Mouse (Mus musculus) megakaryocyte progenitor cell, adult 5-6 weeks (primary cell): Measurements from ENCODE around the gene Pramel6. TPM values are rescaled to one million over a fixed set of nuclear protein-coding genes. Genes with fewer than 3 reads are reported as not detected.
"Not testable (repeated sequence)": the region's sequence is repeated elsewhere in the genome, so short reads cannot be mapped to it uniquely, and the experiment has no call there.

Experiments used
- ATAC-seq: replicated peaks from 2 replicates; pipeline ENCODE4 v1.8.0; 2016; ENCODE audit warnings: mild to moderate bottlenecking, moderate TSS enrichment, inconsistent platforms; ENCODE audit not compliant: poor library complexity
- total RNA-seq, 2 experiments: library from RNA; stranded (forward) in 1 of 2; stranded (reverse) in 1 of 2; fragments of 157-497, 149-512 nt in 1 of 2; fragments of 200-1000 nt in 1 of 2; gene quantifications; 2 replicates each; pipeline versions ENCODE4 v1.2.3 to v1.2.4; 2015 to 2017

Gene Pramel6
- total RNA-seq (2015) = not detected in 2 replicates
- not detected in 2 replicates for total RNA-seq (2017)

DNA sequence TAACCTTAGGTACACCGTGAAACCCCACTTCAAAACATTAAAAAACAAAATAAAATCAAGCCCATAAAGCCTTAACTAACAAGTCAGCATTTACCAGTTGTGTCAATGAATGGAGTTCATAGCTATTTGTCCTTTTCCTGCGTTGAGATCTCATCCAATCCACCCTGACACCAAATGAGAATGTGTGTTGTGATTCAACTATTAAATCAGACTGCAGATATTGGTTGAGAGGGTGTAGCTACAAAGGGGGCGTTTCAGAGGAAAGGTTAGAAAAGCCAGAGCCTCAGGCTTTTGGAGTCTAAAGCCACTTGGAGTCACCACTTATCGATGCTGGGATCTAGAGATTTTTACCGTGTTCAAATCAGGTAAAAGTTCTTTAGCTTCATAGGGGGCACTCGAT lies at the start of gene Pramel6:
Pramel6 (plus strand) TSS at position 301 of the 400 bp plus-strand sequence.
- ATAC-seq = no peak

DNA sequence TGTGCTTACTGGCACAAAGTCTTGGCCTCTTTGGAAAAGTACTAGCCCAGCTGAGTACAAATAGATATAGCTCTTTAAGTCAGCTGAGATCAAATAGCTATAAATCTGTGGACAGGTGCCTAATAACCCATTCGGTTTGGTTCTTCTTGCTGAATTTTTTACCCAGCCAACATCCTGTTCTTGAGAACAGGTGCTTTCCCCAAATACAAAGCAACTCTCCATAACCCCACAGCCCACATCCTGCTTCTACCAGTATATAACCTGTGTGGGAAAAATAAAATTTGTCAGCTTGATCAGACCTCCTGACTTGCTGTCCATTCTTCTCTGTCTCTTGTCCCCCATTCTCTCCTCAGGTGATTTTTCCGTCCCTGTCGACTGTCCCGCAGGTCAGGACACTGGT lies 44.6 kb upstream of the Pramel6 start:
- ATAC-seq = no peak

DNA sequence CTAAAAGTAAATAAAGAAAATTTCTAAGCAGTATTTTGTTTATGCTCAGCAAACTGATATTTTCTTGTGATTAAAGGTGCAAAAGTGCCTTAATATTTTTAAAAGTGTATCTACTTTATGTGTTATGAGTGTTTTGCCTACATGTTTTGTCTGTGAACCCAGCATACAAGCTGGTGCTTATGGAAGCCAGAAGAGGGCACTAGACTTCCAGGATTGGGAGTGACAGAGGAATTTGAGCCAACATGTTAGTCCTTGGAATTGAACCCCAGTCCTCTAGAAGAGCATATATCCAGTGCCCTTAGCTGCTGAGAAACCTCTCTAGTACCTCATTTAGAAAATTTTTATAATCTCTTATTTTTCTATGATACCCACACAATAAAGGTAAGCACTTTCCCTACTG lies 26.2 kb upstream of the Pramel6 start:
- no peak for ATAC-seq

DNA sequence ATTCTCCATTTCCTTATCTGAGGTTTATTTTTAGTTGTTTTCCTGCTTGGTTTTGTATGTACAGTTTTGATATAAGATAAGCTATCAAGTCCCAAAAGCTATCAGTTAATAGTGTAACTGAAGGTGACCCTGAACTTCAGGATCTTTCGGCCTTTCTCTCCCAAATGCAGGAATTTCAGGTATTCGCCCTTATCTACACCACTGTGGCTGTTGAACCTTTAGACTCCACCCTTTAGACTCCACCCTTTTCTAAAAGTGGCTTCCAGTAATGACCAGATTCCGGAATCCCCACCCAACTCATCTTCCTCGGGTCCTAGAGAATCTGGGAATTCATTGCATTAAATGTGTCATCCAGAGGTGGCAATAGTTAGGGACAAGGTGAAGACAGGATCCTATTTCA lies 25.2 kb upstream of the Pramel6 start:
- ATAC-seq = no peak

DNA sequence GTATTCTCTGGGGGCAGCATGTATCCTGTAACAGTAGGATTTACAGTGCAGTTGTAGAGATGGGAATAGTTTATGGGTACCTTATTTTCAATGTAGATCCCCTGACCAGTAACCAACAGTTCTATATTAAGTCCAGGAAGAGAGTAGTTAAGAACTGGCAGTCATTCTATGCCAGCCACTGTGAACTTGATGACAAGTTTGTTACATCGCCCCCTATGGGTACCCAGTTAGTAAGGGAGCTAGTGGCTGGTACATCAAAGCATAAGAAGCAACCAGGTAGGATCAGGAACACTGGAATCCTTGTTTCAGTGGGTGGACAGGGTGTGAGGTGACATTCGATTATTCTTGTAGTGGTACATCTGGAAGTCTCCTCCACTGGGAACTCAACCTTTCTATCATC lies 24.1 kb upstream of the Pramel6 start:
- no peak for ATAC-seq

DNA sequence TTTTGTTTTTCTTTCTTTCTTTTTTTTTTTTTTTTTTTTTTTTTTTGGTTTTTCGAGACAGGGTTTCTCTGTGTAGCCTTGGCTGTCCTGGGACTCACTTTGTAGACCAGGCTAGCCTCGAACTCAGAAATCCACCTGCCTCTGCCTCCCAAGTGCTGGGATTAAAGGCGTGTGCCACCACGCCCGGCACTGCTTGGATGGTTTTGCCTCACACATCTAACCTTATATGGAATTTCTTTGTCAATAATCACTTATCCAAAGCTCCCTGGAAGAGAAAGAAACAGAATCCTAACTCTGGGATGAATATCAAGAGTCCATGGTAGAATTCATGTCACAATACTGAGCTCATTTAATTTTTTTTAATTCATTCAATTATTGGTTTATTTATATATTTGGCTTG lies 9.4 kb upstream of the Pramel6 start, which contains the start of gene Pramel7:
Pramel7 (minus strand) TSS at position 101 of the 400 bp plus-strand sequence.
- ATAC-seq = not testable (repeated sequence)

DNA sequence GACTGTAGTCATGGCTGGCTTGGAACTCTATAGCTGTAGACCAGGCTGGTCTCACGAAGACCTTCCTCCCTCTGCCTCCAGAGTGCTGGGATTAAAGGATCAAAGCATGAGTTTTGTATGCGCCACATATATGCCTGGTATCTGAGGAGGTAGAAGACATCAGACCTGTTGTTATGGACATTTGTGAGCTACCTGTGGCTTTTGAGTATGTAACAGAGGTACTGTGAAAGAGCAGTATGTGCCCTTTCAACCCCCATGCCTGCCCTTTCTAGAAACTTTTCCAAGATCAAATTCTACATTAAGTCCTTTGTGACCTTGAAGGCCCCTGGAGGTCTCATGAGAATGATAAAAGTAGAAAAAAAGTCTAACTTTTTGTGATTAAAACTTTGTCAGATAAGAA lies 8.7 kb downstream of the Pramel6 start:
- no peak for ATAC-seq

DNA sequence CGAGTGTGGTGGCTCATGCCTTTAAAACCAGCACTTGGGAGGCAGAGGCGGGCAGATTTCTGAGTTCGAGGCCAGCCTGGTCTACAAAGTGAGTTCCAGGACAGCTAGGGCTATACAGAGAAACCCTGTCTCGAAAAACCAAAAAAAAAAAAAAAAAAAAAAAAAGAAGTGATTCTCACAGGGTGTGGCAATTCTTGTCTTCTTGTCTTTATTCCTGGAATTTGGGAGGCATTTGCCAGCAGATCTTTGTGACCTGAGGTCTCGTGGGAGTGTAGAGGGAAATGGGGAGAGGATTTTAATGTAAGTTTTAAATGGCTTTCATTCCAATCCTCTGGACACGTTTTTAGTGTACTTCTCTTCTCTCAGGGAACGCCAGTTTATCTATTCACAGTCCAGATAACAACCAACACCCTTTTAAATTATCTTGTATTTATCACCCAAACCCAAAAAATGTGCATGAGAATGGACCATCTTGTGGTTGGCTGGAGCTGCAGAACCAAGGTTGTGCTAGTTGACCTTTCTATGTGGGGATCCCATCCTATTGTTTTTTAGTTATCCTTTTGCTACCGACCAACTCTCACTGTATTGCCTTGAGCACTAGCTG lies 9.2 kb downstream of the Pramel6 start:
- ATAC-seq = no peak

DNA sequence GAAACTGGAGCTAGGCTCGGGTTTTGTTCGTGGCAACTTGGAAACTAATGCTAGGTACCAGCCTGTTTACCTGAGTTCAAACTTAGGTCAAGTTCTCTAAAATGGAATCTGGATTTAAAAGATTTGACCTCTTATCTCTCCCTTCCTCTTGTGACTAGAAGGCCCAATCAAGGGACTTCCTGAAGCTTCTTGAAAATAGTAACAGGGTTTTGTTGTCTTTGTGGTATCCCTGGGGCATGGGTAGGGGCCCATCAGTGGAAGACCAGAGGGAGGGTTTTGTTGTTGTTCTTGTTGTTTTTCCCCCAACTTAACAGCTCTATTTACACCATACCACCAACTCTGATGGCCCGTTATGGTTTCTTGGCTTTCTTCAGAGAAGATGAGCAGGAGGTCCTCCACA lies 10.2 kb downstream of the Pramel6 start:
- no peak for ATAC-seq

DNA sequence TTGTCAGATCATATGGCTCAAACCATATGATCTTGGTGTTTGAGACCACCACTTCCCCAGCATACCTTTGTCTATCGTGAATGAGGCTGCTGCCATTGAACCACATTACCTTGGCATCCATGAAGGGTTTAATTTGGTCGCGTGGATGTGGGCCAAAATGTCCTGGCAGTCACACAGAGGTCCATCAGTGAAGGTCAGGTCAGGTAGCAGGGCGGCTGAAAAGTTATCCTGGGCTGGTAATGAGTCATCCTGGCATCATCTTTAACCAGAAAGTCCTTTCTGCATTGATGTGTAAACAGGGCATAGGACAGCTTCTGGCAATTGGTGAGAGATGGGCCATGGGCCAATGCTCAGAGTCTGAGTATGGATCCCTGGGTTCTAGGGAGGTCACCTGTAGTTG lies 14.3 kb downstream of the Pramel6 start:
- no peak for ATAC-seq

DNA sequence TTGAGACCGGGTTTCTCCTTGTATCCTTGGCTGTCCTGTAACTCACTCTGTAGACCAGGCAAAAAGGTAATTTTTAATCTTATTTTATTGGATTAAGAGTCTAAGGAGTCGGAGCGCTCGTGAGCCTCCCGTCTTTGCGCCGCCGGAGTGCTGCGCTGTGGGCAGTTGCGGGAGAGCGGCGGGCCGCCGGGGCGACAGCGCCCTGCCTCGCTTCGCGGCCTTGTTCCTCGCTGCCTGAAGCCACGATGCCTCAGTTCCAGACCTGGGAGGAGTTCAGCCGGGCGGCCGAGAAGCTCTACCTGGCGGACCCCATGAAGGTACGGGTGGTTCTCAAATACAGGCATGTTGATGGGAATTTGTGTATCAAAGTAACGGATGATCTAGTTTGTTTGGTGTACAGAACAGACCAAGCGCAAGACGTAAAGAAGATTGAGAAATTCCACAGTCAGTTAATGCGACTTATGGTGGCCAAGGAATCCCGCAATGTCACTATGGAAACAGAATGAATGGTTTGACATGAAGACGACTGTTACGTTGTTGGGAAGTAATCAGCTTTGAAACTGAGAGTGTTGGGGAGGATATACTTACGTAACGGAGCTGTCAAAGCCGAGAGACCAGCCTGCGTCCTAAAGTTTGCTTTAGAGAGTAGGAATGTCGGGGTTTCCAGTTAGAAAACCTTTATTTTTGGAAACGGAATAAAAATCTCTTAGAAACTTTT lies 19.7 kb downstream of the Pramel6 start:
- ATAC-seq = not testable (repeated sequence)

DNA sequence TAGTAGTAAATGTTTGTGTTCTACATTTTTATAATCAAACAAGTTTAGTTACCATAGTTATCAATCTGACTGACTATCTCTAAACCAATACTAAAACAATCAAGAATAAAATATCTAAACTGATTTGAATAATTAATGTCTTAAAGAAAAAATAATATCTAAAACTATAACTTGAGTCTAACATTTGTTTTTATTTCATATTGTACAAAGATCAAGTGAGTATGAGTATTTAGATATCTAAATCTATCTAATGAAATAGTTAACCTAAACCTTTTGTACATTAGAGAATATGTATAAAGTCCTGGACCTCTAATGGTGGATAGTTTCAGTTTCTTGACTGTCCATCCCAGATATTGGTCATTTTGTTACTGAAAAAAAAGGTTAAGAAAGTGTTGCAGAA lies 25.1 kb downstream of the Pramel6 start, which contains the start of gene Olfr153:
Olfr153 (plus strand) TSS at position 301 of the 400 bp plus-strand sequence.
- no peak for ATAC-seq

DNA sequence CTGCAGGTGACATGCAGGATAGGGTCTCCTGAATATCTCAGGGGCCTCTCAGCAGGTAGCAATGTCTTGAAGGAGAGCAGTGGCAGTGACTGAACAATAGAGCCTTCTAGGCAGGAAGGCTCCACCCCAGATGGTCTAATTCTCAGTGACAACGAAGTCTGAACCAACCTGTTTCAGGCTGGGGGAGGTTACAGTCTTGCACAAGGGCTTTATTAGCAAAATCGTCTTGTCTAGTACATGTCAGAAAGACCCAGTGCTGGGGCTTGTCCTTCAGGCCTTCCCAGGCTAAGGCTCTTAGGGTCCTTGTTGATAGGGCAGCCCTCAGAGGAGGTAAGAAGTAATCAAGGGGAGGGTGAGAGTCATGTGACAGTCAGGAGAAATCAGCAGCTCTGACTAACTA lies 28.5 kb downstream of the Pramel6 start:
- ATAC-seq = no peak

DNA sequence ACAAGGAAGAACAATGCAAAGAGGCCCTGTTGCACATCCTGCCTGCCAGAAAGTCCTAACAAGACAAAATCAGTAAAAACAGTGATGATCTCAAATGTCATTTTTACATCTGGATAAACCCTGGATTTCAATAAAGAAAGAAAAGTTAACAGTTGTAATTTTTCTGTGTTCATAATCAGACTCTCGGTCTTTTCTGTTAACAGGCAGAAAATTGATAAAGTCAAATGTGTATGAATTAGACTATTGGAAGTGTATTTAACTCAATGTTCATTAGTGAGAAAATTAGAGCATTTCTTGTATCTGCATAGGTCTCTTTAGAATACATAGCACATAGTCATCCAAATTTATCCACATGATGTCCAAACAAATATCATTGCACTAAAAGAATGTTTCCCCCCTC lies 39.1 kb downstream of the Pramel6 start, which contains the start of gene Olfr1128:
Olfr1128 (minus strand) TSS at position 101 of the 400 bp plus-strand sequence.
- no peak for ATAC-seq

Other genes starting within 250 kb of the Pramel6 start
- not detected in 2 replicates for gene Olfr1116, start 239.0 kb upstream of the Pramel6 start, total RNA-seq (2015)
- not detected in 2 replicates for gene Olfr1116, start 239.0 kb upstream of the Pramel6 start, total RNA-seq (2017)
- not detected in 2 replicates for gene Olfr1118, start 199.0 kb upstream of the Pramel6 start, total RNA-seq (2015)
- gene Olfr1118, start 199.0 kb upstream of the Pramel6 start, total RNA-seq (2017) = not detected in 2 replicates
- gene Olfr1120, start 151.8 kb upstream of the Pramel6 start, total RNA-seq (2015) = not detected in 2 replicates
- not detected in 2 replicates for gene Olfr1120, start 151.8 kb upstream of the Pramel6 start, total RNA-seq (2017)
- gene Olfr1121, start 136.7 kb upstream of the Pramel6 start, total RNA-seq (2015) = not detected in 2 replicates
- not detected in 2 replicates for gene Olfr1121, start 136.7 kb upstream of the Pramel6 start, total RNA-seq (2017)
- not detected in 2 replicates for gene Olfr1122, start 120.7 kb upstream of the Pramel6 start, total RNA-seq (2015)
- not detected in 2 replicates for gene Olfr1122, start 120.7 kb upstream of the Pramel6 start, total RNA-seq (2017)
- gene Olfr1123, start 89.9 kb upstream of the Pramel6 start, total RNA-seq (2015) = not detected in 2 replicates
- not detected in 2 replicates for gene Olfr1123, start 89.9 kb upstream of the Pramel6 start, total RNA-seq (2017)
- gene Olfr1124, start 76.3 kb upstream of the Pramel6 start, total RNA-seq (2015) = not detected in 2 replicates
- not detected in 2 replicates for gene Olfr1124, start 76.3 kb upstream of the Pramel6 start, total RNA-seq (2017)
- not detected in 2 replicates for gene Olfr1126, start 52.6 kb upstream of the Pramel6 start, total RNA-seq (2015)
- gene Olfr1126, start 52.6 kb upstream of the Pramel6 start, total RNA-seq (2017) = not detected in 2 replicates
- not detected in 2 replicates for gene Pramel7, start 9.5 kb upstream of the Pramel6 start, total RNA-seq (2015)
- gene Pramel7, start 9.5 kb upstream of the Pramel6 start, total RNA-seq (2017) = not detected in 2 replicates
- gene Olfr153, start 25.2 kb downstream of the Pramel6 start, total RNA-seq (2015) = not detected in 2 replicates
- gene Olfr153, start 25.2 kb downstream of the Pramel6 start, total RNA-seq (2017) = not detected in 2 replicates
- gene Olfr1128, start 39.0 kb downstream of the Pramel6 start, total RNA-seq (2015) = not detected in 2 replicates
- gene Olfr1128, start 39.0 kb downstream of the Pramel6 start, total RNA-seq (2017) = not detected in 2 replicates
- gene Olfr1129, start 67.3 kb downstream of the Pramel6 start, total RNA-seq (2015) = not detected in 2 replicates
- not detected in 2 replicates for gene Olfr1129, start 67.3 kb downstream of the Pramel6 start, total RNA-seq (2017)
- gene Olfr1130, start 99.6 kb downstream of the Pramel6 start, total RNA-seq (2015) = not detected in 2 replicates
- gene Olfr1130, start 99.6 kb downstream of the Pramel6 start, total RNA-seq (2017) = not detected in 2 replicates
- gene Olfr1131, start 120.5 kb downstream of the Pramel6 start, total RNA-seq (2015) = not detected in 2 replicates
- gene Olfr1131, start 120.5 kb downstream of the Pramel6 start, total RNA-seq (2017) = not detected in 2 replicates
- not detected in 2 replicates for gene Olfr1132, start 131.0 kb downstream of the Pramel6 start, total RNA-seq (2015)
- not detected in 2 replicates for gene Olfr1132, start 131.0 kb downstream of the Pramel6 start, total RNA-seq (2017)
- gene Olfr1133, start 140.8 kb downstream of the Pramel6 start, total RNA-seq (2015) = not detected in 2 replicates
- not detected in 2 replicates for gene Olfr1133, start 140.8 kb downstream of the Pramel6 start, total RNA-seq (2017)
- gene Olfr1134, start 151.9 kb downstream of the Pramel6 start, total RNA-seq (2015) = not detected in 2 replicates
- not detected in 2 replicates for gene Olfr1134, start 151.9 kb downstream of the Pramel6 start, total RNA-seq (2017)
- gene Olfr1135, start 167.1 kb downstream of the Pramel6 start, total RNA-seq (2015) = not detected in 2 replicates
- gene Olfr1135, start 167.1 kb downstream of the Pramel6 start, total RNA-seq (2017) = not detected in 2 replicates
- not detected in 2 replicates for gene Olfr1136, start 187.4 kb downstream of the Pramel6 start, total RNA-seq (2015)
- gene Olfr1136, start 187.4 kb downstream of the Pramel6 start, total RNA-seq (2017) = not detected in 2 replicates
- gene Olfr1137, start 206.6 kb downstream of the Pramel6 start, total RNA-seq (2015) = not detected in 2 replicates
- not detected in 2 replicates for gene Olfr1137, start 206.6 kb downstream of the Pramel6 start, total RNA-seq (2017)
- not detected in 2 replicates for gene Olfr1138, start 233.4 kb downstream of the Pramel6 start, total RNA-seq (2015)
- not detected in 2 replicates for gene Olfr1138, start 233.4 kb downstream of the Pramel6 start, total RNA-seq (2017)
- gene Olfr1140, start 237.2 kb downstream of the Pramel6 start, total RNA-seq (2015) = not detected in 2 replicates
- not detected in 2 replicates for gene Olfr1140, start 237.2 kb downstream of the Pramel6 start, total RNA-seq (2017)
- not detected in 2 replicates for gene Olfr1141, start 247.4 kb downstream of the Pramel6 start, total RNA-seq (2015)
- not detected in 2 replicates for gene Olfr1141, start 247.4 kb downstream of the Pramel6 start, total RNA-seq (2017)